Mouse (Mus musculus) megakaryocyte, embryonic 14.5 days (primary cell): ENCODE data around the gene Tns3. TPM values are rescaled to one million over a fixed set of nuclear protein-coding genes. Genes with fewer than 3 reads are reported as not detected.

Experiments used
- H3K27me3 ChIP-seq: replicated peaks from 2 replicates; pipeline ENCODE3; 2012; ENCODE audit warnings: inconsistent platforms
- H3K36me3 ChIP-seq: replicated peaks from 2 replicates; pipeline ENCODE3; 2012; ENCODE audit warnings: low read length, inconsistent platforms, mixed read lengths
- H3K4me1 ChIP-seq: 2 replicates; pipeline ENCODE4 v1.6.1; 2012; ENCODE audit warnings: inconsistent platforms
- H3K4me3 ChIP-seq: replicated peaks from 2 replicates; pipeline ENCODE3; 2012; ENCODE audit warnings: moderate library complexity, mild to moderate bottlenecking, inconsistent platforms
- H3K9me3 ChIP-seq: 2 replicates; pipeline ENCODE4 v1.6.1; 2012; ENCODE audit warnings: inconsistent platforms
- FLI1 ChIP-seq: IDR thresholded peaks from 2 replicates; pipeline ENCODE4 v1.6.1; 2012; ENCODE audit warnings: low read length, inconsistent platforms, mixed read lengths
- GATA1 ChIP-seq: IDR thresholded peaks from 3 replicates; pipeline ENCODE4 v1.6.1; 2012; ENCODE audit warnings: mixed read lengths, low read length, inconsistent platforms, borderline replicate concordance
- polyA plus RNA-seq: library from polyadenylated mRNA; stranded (reverse); fragments of >175 nt; gene quantifications from 2 replicates; pipeline ENCODE4 v1.2.3, GENCODE M21; 2012; ENCODE audit warnings: low replicate concordance; ENCODE audit not compliant: insufficient read depth

Tns3 gene
- polyA plus RNA-seq, 1 experiment, result 1.7 TPM

- no peaks in the 10 kb centered on the region for H3K27me3 ChIP-seq
- no peaks in the 10 kb centered on the region for H3K9me3 ChIP-seq
- peak overlapping the region; percentile 44 for H3K4me3 ChIP-seq
- H3K4me1 ChIP-seq, result peaks cover 6% of the 10 kb centered on the region; the same call in 1 of the 2 replicates
- TF ChIP-seq GATA1, result no peak
- TF ChIP-seq FLI1, result no peak
- no peaks in the 10 kb centered on the region for H3K36me3 ChIP-seq
Measured at GRCm38 (mm10) chr11:8574562-8574961, 89.8 kb downstream of the Tns3 start.

GRCm38 (mm10) chr11:8572762-8573161 is 91.6 kb downstream of the Tns3 start:
- no peaks in the 10 kb centered on the region for H3K27me3 ChIP-seq
- peak overlapping the region; percentile 39 for H3K4me3 ChIP-seq
- peaks cover 6% of the 10 kb centered on the region; the same call in 1 of the 2 replicates for H3K4me1 ChIP-seq
- H3K9me3 ChIP-seq, result 0 out of 2 replicates have a peak, but pooled peaks cover 3% of the 10 kb centered on the region
- no peak for TF ChIP-seq FLI1
- TF ChIP-seq GATA1, result no peak
- H3K36me3 ChIP-seq, result no peaks in the 10 kb centered on the region

- no peak overlapping the region for H3K4me3 ChIP-seq
- H3K4me1 ChIP-seq, result no peaks in the 10 kb centered on the region
- no peaks in the 10 kb centered on the region for H3K36me3 ChIP-seq
- no peaks in the 10 kb centered on the region for H3K27me3 ChIP-seq
- no peak for TF ChIP-seq FLI1
- TF ChIP-seq GATA1, result no peak
- peaks cover 17% of the 10 kb centered on the region for H3K9me3 ChIP-seq
Measured at GRCm38 (mm10) chr11:8569232-8570028, 94.9 kb downstream of the Tns3 start.

- H3K27me3 ChIP-seq, result no peaks in the 10 kb centered on the region
- peaks cover 17% of the 10 kb centered on the region for H3K9me3 ChIP-seq
- TF ChIP-seq FLI1 (no peak), GATA1 (no peak)
- H3K4me3 ChIP-seq, result no peak overlapping the region
- no peaks in the 10 kb centered on the region for H3K4me1 ChIP-seq
- H3K36me3 ChIP-seq, result no peaks in the 10 kb centered on the region
Measured at GRCm38 (mm10) chr11:8568829-8569228, 95.5 kb downstream of the Tns3 start.

- Histone ChIP-seq H3K4me1 (no peaks in the 10 kb centered on the region), H3K4me3 (no peak overlapping the region), H3K36me3 (no peaks in the 10 kb centered on the region), H3K27me3 (no peaks in the 10 kb centered on the region), H3K9me3 (peaks cover 17% of the 10 kb centered on the region)
- TF ChIP-seq GATA1 (no peak), FLI1 (no peak)
Measured at GRCm38 (mm10) chr11:8566250-8566853, 98.0 kb downstream of the Tns3 start.

GRCm38 (mm10) chr11:8558761-8559282 is 105.5 kb downstream of the Tns3 start:
- no peaks in the 10 kb centered on the region for H3K36me3 ChIP-seq
- H3K4me1 ChIP-seq, result peaks cover 9% of the 10 kb centered on the region
- no peak overlapping the region for H3K4me3 ChIP-seq
- no peaks in the 10 kb centered on the region for H3K27me3 ChIP-seq
- TF ChIP-seq GATA1 (no peak), FLI1 (no peak)
- 0 out of 2 replicates have a peak, but pooled peaks cover 3% of the 10 kb centered on the region for H3K9me3 ChIP-seq

- Histone ChIP-seq H3K36me3 (no peaks in the 10 kb centered on the region), H3K27me3 (no peaks in the 10 kb centered on the region), H3K9me3 (0 out of 2 replicates have a peak, but pooled peaks cover 3% of the 10 kb centered on the region), H3K4me3 (no peak overlapping the region), H3K4me1 (peaks cover 9% of the 10 kb centered on the region)
- TF ChIP-seq GATA1 (no peak), FLI1 (no peak)
Measured at GRCm38 (mm10) chr11:8558258-8558657, 106.1 kb downstream of the Tns3 start.

GRCm38 (mm10) chr11:8557006-8557405 is 107.3 kb downstream of the Tns3 start:
- Histone ChIP-seq H3K4me1 (peaks cover 9% of the 10 kb centered on the region), H3K27me3 (no peaks in the 10 kb centered on the region), H3K4me3 (peak overlapping the region; percentile 50), H3K36me3 (no peaks in the 10 kb centered on the region), H3K9me3 (0 out of 2 replicates have a peak, but pooled peaks cover 3% of the 10 kb centered on the region)
- TF ChIP-seq FLI1 (no peak), GATA1 (no peak)

- H3K27me3 ChIP-seq, result no peaks in the 10 kb centered on the region
- H3K4me3 ChIP-seq, result no peak overlapping the region
- H3K36me3 ChIP-seq, result no peaks in the 10 kb centered on the region
- H3K9me3 ChIP-seq, result 0 out of 2 replicates have a peak, but pooled peaks cover 3% of the 10 kb centered on the region
- TF ChIP-seq GATA1 (no peak), FLI1 (no peak)
- peaks cover 3% of the 10 kb centered on the region; the same call in 1 of the 2 replicates for H3K4me1 ChIP-seq
Measured at GRCm38 (mm10) chr11:8551710-8552109, 112.6 kb downstream of the Tns3 start.

- no peaks in the 10 kb centered on the region for H3K36me3 ChIP-seq
- H3K4me1 ChIP-seq, result no peaks in the 10 kb centered on the region
- no peak overlapping the region for H3K4me3 ChIP-seq
- no peaks in the 10 kb centered on the region for H3K27me3 ChIP-seq
- TF ChIP-seq FLI1 (no peak), GATA1 (no peak)
- 0 out of 2 replicates have a peak, but pooled peaks cover 3% of the 10 kb centered on the region for H3K9me3 ChIP-seq
Measured at GRCm38 (mm10) chr11:8547661-8548060, 116.7 kb downstream of the Tns3 start.
